Mouse (Mus musculus): ENCODE results near the gene Gm19426. TPM values are rescaled to one million over a fixed set of nuclear protein-coding genes. Genes with fewer than 3 reads are reported as not detected.
A peak's percentile ranks its signal among the peaks of the same experiment; 100 is the strongest.

Gm19426 gene
- polyA plus RNA-seq, 1 experiment from 2014 or later = 7.1 TPM

- ATAC-seq (ENCODE audit: low FRiP score) (no peak), DNase-seq (ENCODE audit: low spot score) (no peak)
- H3K9ac ChIP-seq (ENCODE audit: low read depth, low read length) = no peak overlapping the region
- no peak overlapping the region for H3K4me2 ChIP-seq (replicated peaks; ENCODE audit: low read depth, low read length)
- WGBS = 92% methylated on average over 2 of the region's 2 CpGs
- no peaks in the 10 kb centered on the region for H3K27me3 ChIP-seq (ENCODE audit: control insufficient read depth, insufficient read depth, low read length)
- H3K27ac ChIP-seq (ENCODE audit: low read depth, low read length) = no peak overlapping the region
- H3K4me1 ChIP-seq (replicated peaks; ENCODE audit: control insufficient read depth, insufficient read depth, low read length) = no peaks in the 10 kb centered on the region
- H3K9me3 ChIP-seq (ENCODE audit: control insufficient read depth, low read length) = no peaks in the 10 kb centered on the region
- 0 out of 2 replicates have a peak, but pooled peaks cover 6% of the 10 kb centered on the region for H3K36me3 ChIP-seq (ENCODE audit: control insufficient read depth, insufficient read depth, low read length)
- no peak overlapping the region for H3K4me3 ChIP-seq (ENCODE audit: low read depth, low read length)
These were observed 31.6 kb downstream of the Gm19426 start for GRCm38 (mm10) chr2:84711898-84712297.

DNA sequence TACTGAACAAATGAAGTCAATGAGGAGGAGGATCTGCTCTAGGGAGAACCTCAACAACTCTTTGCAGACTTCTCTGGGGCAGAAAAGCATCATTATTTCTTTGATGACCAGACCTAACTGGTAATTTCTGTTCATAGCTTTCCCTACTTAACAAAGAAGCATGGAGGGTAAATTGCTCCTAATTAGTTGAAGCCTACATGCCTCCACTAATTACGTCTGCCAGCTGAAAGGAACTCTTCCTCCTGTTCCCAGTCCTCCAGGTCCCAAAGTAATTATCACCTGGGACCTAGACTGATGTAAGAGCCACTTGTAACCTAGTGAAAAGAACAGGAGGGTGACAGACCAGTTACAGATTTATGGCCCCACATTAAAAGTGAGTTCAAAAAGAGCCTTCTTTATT lies 35.9 kb downstream of the Gm19426 start:
- H3K36me3 ChIP-seq (ENCODE audit: control insufficient read depth, insufficient read depth, low read length) = 0 out of 2 replicates have a peak, but pooled peaks cover 6% of the 10 kb centered on the region
- no peak overlapping the region for H3K4me2 ChIP-seq (replicated peaks; ENCODE audit: low read depth, low read length)
- no peak overlapping the region for H3K9ac ChIP-seq (ENCODE audit: low read depth, low read length)
- H3K9me3 ChIP-seq (ENCODE audit: control insufficient read depth, low read length) = no peaks in the 10 kb centered on the region
- H3K4me3 ChIP-seq (ENCODE audit: low read depth, low read length) = no peak overlapping the region
- H3K4me1 ChIP-seq (replicated peaks; ENCODE audit: control insufficient read depth, insufficient read depth, low read length) = no peaks in the 10 kb centered on the region
- DNase-seq (ENCODE audit: low spot score) = no peak
- no peaks in the 10 kb centered on the region for H3K27me3 ChIP-seq (ENCODE audit: control insufficient read depth, insufficient read depth, low read length)
- no peak overlapping the region for H3K27ac ChIP-seq (ENCODE audit: low read depth, low read length)
- no peak for ATAC-seq (ENCODE audit: low FRiP score)
- WGBS = 78% methylated on average over 1 of the region's 1 CpGs

DNA sequence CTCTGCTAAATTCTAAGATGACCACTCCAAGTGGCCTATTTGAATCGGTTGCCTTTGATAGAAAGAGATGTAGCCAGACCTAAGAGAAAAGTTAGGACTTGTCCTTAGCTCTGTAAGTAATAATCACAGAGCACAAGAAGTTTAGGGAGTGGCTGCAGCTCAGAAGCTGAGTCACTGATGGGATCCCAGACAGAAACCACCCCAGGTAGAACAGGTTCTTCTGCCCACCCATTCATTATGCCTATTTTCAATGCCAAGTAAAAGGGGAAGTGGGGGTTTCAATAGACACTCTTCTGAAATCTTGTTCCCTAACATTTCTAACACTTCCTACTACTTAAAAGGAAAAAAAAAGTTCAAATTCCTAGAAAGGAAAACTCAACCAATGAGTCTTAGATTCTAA lies 38.2 kb downstream of the Gm19426 start:
- Histone ChIP-seq H3K4me1 (replicated peaks; ENCODE audit: control insufficient read depth, insufficient read depth, low read length) (no peaks in the 10 kb centered on the region), H3K4me2 (replicated peaks; ENCODE audit: low read depth, low read length) (no peak overlapping the region), H3K9ac (ENCODE audit: low read depth, low read length) (no peak overlapping the region), H3K9me3 (ENCODE audit: control insufficient read depth, low read length) (no peaks in the 10 kb centered on the region), H3K4me3 (ENCODE audit: low read depth, low read length) (no peak overlapping the region), H3K27ac (ENCODE audit: low read depth, low read length) (no peak overlapping the region), H3K36me3 (ENCODE audit: control insufficient read depth, insufficient read depth, low read length) (0 out of 2 replicates have a peak, but pooled peaks cover 3% of the 10 kb centered on the region), H3K27me3 (ENCODE audit: control insufficient read depth, insufficient read depth, low read length) (no peaks in the 10 kb centered on the region)
- no peak for ATAC-seq (ENCODE audit: low FRiP score)
- 93% methylated on average over 1 of the region's 1 CpGs for WGBS
- DNase-seq (ENCODE audit: low spot score) = no peak

- Histone ChIP-seq H3K27me3 (ENCODE audit: control insufficient read depth, insufficient read depth, low read length) (no peaks in the 10 kb centered on the region), H3K9ac (ENCODE audit: low read depth, low read length) (no peak overlapping the region), H3K36me3 (ENCODE audit: control insufficient read depth, insufficient read depth, low read length) (no peaks in the 10 kb centered on the region), H3K4me1 (replicated peaks; ENCODE audit: control insufficient read depth, insufficient read depth, low read length) (no peaks in the 10 kb centered on the region), H3K9me3 (ENCODE audit: control insufficient read depth, low read length) (no peaks in the 10 kb centered on the region), H3K4me2 (replicated peaks; ENCODE audit: low read depth, low read length) (no peak overlapping the region), H3K4me3 (ENCODE audit: low read depth, low read length) (no peak overlapping the region), H3K27ac (ENCODE audit: low read depth, low read length) (no peak overlapping the region)
- no peak for ATAC-seq (ENCODE audit: low FRiP score)
- DNase-seq (ENCODE audit: low spot score) = no peak
- WGBS = 82% methylated on average over 5 of the region's 5 CpGs
These were observed 39.1 kb downstream of the Gm19426 start for GRCm38 (mm10) chr2:84704329-84704728.

GRCm38 (mm10) chr2:84703497-84703896 lies 40.0 kb downstream of the Gm19426 start:
- no peaks in the 10 kb centered on the region for H3K27me3 ChIP-seq (ENCODE audit: control insufficient read depth, insufficient read depth, low read length)
- H3K4me1 ChIP-seq (replicated peaks; ENCODE audit: control insufficient read depth, insufficient read depth, low read length) = no peaks in the 10 kb centered on the region
- H3K9me3 ChIP-seq (ENCODE audit: control insufficient read depth, low read length) = no peaks in the 10 kb centered on the region
- DNase-seq (ENCODE audit: low spot score) = no peak
- H3K27ac ChIP-seq (ENCODE audit: low read depth, low read length) = no peak overlapping the region
- ATAC-seq (ENCODE audit: low FRiP score) = no peak
- no peak overlapping the region for H3K4me2 ChIP-seq (replicated peaks; ENCODE audit: low read depth, low read length)
- 97% methylated on average over 1 of the region's 1 CpGs for WGBS
- no peak overlapping the region for H3K9ac ChIP-seq (ENCODE audit: low read depth, low read length)
- H3K4me3 ChIP-seq (ENCODE audit: low read depth, low read length) = no peak overlapping the region
- H3K36me3 ChIP-seq (ENCODE audit: control insufficient read depth, insufficient read depth, low read length) = no peaks in the 10 kb centered on the region

GRCm38 (mm10) chr2:84695007-84695695 lies 48.3 kb downstream of the Gm19426 start:
- H3K4me1 ChIP-seq (replicated peaks; ENCODE audit: control insufficient read depth, insufficient read depth, low read length) = no peaks in the 10 kb centered on the region
- H3K4me2 ChIP-seq (replicated peaks; ENCODE audit: low read depth, low read length) = no peak overlapping the region
- no peaks in the 10 kb centered on the region for H3K9me3 ChIP-seq (ENCODE audit: control insufficient read depth, low read length)
- DNase-seq (ENCODE audit: low spot score) (no peak), ATAC-seq (ENCODE audit: low FRiP score) (no peak)
- no peak overlapping the region for H3K9ac ChIP-seq (ENCODE audit: low read depth, low read length)
- 95% methylated on average over 5 of the region's 5 CpGs for WGBS
- H3K27me3 ChIP-seq (ENCODE audit: control insufficient read depth, insufficient read depth, low read length) = no peaks in the 10 kb centered on the region
- H3K36me3 ChIP-seq (ENCODE audit: control insufficient read depth, insufficient read depth, low read length) = peaks cover 12% of the 10 kb centered on the region
- H3K4me3 ChIP-seq (ENCODE audit: low read depth, low read length) = no peak overlapping the region
- H3K27ac ChIP-seq (ENCODE audit: low read depth, low read length) = no peak overlapping the region

MicroRNA genes within 50 kb of the gene (microRNA counts, 519-probe panel; counts per million panel counts)
- microRNA mmu-miR-130a = 7,331 counts per million, percentile 97 among the panel's probes with 10 or more counts

Other genes starting within 250 kb of the Gm19426 start
- 37.3 and 44.7 TPM in 2 replicates for gene Ctnnd1, start 92.9 kb downstream of the Gm19426 start, polyA plus RNA-seq (2014; fragmentation: Nextera tagmentation; extraction: Ambion mirVana)
- 0.20 and 0.27 TPM in 2 replicates for gene Btbd18, start 84.6 kb downstream of the Gm19426 start, polyA plus RNA-seq (2014; fragmentation: Nextera tagmentation; extraction: Ambion mirVana)
- gene Selenoh, start 72.9 kb downstream of the Gm19426 start, polyA plus RNA-seq (2014; fragmentation: Nextera tagmentation; extraction: Ambion mirVana) = 396 and 408 TPM in 2 replicates
- gene Gm28635, start 65.6 kb downstream of the Gm19426 start, polyA plus RNA-seq (2014; fragmentation: Nextera tagmentation; extraction: Ambion mirVana) = not detected in 2 replicates
- 65.2 and 66.3 TPM in 2 replicates for gene Med19, start 65.3 kb downstream of the Gm19426 start, polyA plus RNA-seq (2014; fragmentation: Nextera tagmentation; extraction: Ambion mirVana)
- gene Tmx2, start 64.5 kb downstream of the Gm19426 start, polyA plus RNA-seq (2014; fragmentation: Nextera tagmentation; extraction: Ambion mirVana) = 185 and 190 TPM in 2 replicates
- 22.5 and 30.1 TPM in 2 replicates for gene Zdhhc5, start 28.5 kb downstream of the Gm19426 start, polyA plus RNA-seq (2014; fragmentation: Nextera tagmentation; extraction: Ambion mirVana)
- gene Clp1, start 16.3 kb downstream of the Gm19426 start, polyA plus RNA-seq (2014; fragmentation: Nextera tagmentation; extraction: Ambion mirVana) = 44.3 and 53.9 TPM in 2 replicates
- gene Ypel4, start 9.6 kb downstream of the Gm19426 start, polyA plus RNA-seq (2014; fragmentation: Nextera tagmentation; extraction: Ambion mirVana) = 13.7 and 16.4 TPM in 2 replicates
- gene Serping1, start 31.8 kb upstream of the Gm19426 start, polyA plus RNA-seq (2014; fragmentation: Nextera tagmentation; extraction: Ambion mirVana) = 38.0 and 46.1 TPM in 2 replicates
- 39.7 and 42.1 TPM in 2 replicates for gene Ube2l6, start 55.2 kb upstream of the Gm19426 start, polyA plus RNA-seq (2014; fragmentation: Nextera tagmentation; extraction: Ambion mirVana)
- gene Smtnl1, start 79.0 kb upstream of the Gm19426 start, polyA plus RNA-seq (2014; fragmentation: Nextera tagmentation; extraction: Ambion mirVana) = not detected in 2 replicates
- 43.1 and 44.2 TPM in 2 replicates for gene Timm10, start 83.3 kb upstream of the Gm19426 start, polyA plus RNA-seq (2014; fragmentation: Nextera tagmentation; extraction: Ambion mirVana)
- 14.5 and 19.6 TPM in 2 replicates for gene Slc43a1, start 95.2 kb upstream of the Gm19426 start, polyA plus RNA-seq (2014; fragmentation: Nextera tagmentation; extraction: Ambion mirVana)
- 1.9 and 2.8 TPM in 2 replicates for gene Rtn4rl2, start 143.1 kb upstream of the Gm19426 start, polyA plus RNA-seq (2014; fragmentation: Nextera tagmentation; extraction: Ambion mirVana)
- 25.5 and 27.0 TPM in 2 replicates for gene Slc43a3, start 192.9 kb upstream of the Gm19426 start, polyA plus RNA-seq (2014; fragmentation: Nextera tagmentation; extraction: Ambion mirVana)
- gene Prg2, start 236.8 kb upstream of the Gm19426 start, polyA plus RNA-seq (2014; fragmentation: Nextera tagmentation; extraction: Ambion mirVana) = 1.3 TPM in 1 of 2 replicates, not detected in the other
- gene Prg3, start 244.6 kb upstream of the Gm19426 start, polyA plus RNA-seq (2014; fragmentation: Nextera tagmentation; extraction: Ambion mirVana) = not detected in 2 replicates